Mouse (Mus musculus): ENCODE data around the gene Otud1. TPM values are rescaled to one million over a fixed set of nuclear protein-coding genes. Genes with fewer than 3 reads are reported as not detected.

Otud1 gene
- polyA plus RNA-seq, 1 experiment from 2014 or later, result 0.80 TPM

DNA sequence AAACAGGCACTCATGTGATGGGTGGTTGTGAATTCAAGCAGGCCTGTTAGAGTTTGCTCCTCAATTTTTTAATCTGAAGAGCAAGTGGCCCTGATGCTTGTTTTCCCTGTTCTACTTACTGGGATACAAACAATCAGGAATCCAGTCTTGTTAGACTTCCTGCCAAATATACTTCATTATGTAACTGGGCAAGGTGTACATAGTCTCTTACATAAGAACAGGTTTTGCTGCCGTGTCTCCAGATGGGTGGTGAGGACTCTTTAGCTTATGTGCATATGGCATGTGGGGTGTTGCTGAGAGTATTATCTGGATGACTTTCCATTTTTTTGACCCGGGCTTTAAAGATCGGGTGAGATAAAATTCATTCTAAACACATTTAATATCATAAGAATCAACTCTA, 43.8 kb downstream of the Otud1 start:
- no peaks in the 10 kb centered on the region for H3K9me3 ChIP-seq (ENCODE audit: control insufficient read depth, low read length)
- H3K4me2 ChIP-seq (ENCODE audit: low read depth, low read length, severe bottlenecking), result no peak overlapping the region
- no peak overlapping the region for H3K9ac ChIP-seq (ENCODE audit: low read length)
- H3K27me3 ChIP-seq (ENCODE audit: control insufficient read depth, insufficient read depth, low read length), result no peaks in the 10 kb centered on the region
- 94% methylated on average over 3 of the region's 3 CpGs for WGBS
- no peak overlapping the region for H3K4me3 ChIP-seq (ENCODE audit: low read depth, low read length)
- ATAC-seq (replicated peaks; ENCODE audit: low FRiP score) (no peak), DNase-seq (ENCODE audit: low spot score) (no peak)
- no peak overlapping the region for H3K27ac ChIP-seq (ENCODE audit: low read depth, low read length)
- no peaks in the 10 kb centered on the region for H3K36me3 ChIP-seq (ENCODE audit: control insufficient read depth, insufficient read depth, low read length)
- H3K4me1 ChIP-seq (replicated peaks; ENCODE audit: control insufficient read depth, insufficient read depth, low read length), result no peaks in the 10 kb centered on the region

DNA sequence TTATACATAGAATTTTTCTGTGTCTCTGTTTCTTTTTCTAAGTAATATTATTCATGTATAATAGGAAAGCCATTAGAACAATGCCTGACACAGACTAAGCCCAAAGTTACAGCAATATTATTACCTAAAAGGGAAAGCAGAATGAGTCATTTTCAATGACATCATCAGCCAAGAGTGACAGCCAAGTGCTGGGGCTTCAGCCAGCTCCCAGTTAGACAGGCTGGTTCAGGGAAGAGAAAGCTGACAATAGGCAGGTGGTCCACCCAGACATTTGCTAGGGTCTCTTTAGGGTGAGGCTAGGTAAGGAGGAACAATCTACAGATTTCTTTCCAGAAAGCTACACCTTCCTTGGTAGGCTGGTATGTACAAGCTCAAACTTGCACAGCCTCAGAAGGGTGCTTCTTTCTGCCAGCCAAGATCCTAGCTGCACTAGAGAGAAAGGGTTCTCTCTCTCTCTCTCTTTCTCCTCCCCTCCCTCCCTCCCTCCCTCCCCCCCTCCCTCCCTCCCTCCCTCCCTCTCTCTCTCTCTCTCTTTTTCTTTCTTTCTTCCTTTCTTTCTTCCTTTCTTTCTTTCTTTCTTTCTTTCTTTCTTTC, 45.6 kb downstream of the Otud1 start:
- Histone ChIP-seq H3K27me3 (ENCODE audit: control insufficient read depth, insufficient read depth, low read length) (no peaks in the 10 kb centered on the region), H3K9ac (ENCODE audit: low read length) (no peak overlapping the region), H3K36me3 (ENCODE audit: control insufficient read depth, insufficient read depth, low read length) (no peaks in the 10 kb centered on the region), H3K4me2 (ENCODE audit: low read depth, low read length, severe bottlenecking) (no peak overlapping the region), H3K27ac (ENCODE audit: low read depth, low read length) (no peak overlapping the region), H3K4me1 (replicated peaks; ENCODE audit: control insufficient read depth, insufficient read depth, low read length) (no peaks in the 10 kb centered on the region), H3K9me3 (ENCODE audit: control insufficient read depth, low read length) (no peaks in the 10 kb centered on the region), H3K4me3 (ENCODE audit: low read depth, low read length) (no peak overlapping the region)
- DNase-seq (ENCODE audit: low spot score) (no peak), ATAC-seq (replicated peaks; ENCODE audit: low FRiP score) (no peak)

DNA sequence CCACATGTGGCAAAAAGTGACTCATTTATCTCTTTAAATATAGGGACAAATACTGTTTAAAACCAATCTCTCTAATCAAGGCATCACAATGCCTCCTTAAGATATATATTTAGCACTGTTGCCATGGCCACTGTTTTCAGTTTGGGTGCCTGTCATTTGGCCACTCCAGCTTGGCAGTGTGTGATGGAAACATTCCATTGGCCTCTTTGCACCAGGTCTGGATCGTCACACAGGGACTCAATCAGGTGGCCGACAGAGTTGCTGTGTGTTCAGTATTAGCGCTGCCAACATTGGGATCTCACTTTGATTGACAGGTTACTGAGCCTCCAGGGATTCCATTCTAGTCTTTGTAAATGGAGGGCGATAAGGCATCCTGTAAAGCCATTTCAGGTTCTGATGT, 46.1 kb downstream of the Otud1 start:
- no peak for ATAC-seq (replicated peaks; ENCODE audit: low FRiP score)
- H3K36me3 ChIP-seq (ENCODE audit: control insufficient read depth, insufficient read depth, low read length), result no peaks in the 10 kb centered on the region
- H3K27me3 ChIP-seq (ENCODE audit: control insufficient read depth, insufficient read depth, low read length), result no peaks in the 10 kb centered on the region
- H3K4me2 ChIP-seq (ENCODE audit: low read depth, low read length, severe bottlenecking), result no peak overlapping the region
- no peaks in the 10 kb centered on the region for H3K9me3 ChIP-seq (ENCODE audit: control insufficient read depth, low read length)
- H3K4me3 ChIP-seq (ENCODE audit: low read depth, low read length), result no peak overlapping the region
- H3K4me1 ChIP-seq (replicated peaks; ENCODE audit: control insufficient read depth, insufficient read depth, low read length), result no peaks in the 10 kb centered on the region
- 63% methylated on average over 4 of the region's 4 CpGs for WGBS
- no peak for DNase-seq (ENCODE audit: low spot score)
- no peak overlapping the region for H3K9ac ChIP-seq (ENCODE audit: low read length)
- H3K27ac ChIP-seq (ENCODE audit: low read depth, low read length), result no peak overlapping the region

DNA sequence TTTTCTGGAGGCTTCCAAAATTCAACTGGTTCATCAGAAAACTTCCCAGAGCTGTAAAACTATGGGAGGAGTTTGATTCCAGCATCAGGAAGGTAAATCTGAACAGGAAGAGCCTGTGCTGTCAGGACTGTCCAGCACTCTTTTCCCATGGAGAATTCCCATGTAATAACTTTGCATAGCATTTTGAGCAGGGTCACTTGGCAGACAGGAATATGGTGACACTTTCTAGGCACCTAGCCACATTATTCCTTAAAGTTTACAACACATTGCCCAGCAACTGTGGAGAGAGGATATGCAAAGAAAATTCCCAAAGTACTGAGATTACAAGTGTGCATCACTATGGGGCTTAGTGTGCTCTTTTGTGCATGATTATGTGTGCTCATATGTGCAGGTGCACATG, 46.7 kb downstream of the Otud1 start:
- Histone ChIP-seq H3K9ac (ENCODE audit: low read length) (no peak overlapping the region), H3K27ac (ENCODE audit: low read depth, low read length) (no peak overlapping the region), H3K36me3 (ENCODE audit: control insufficient read depth, insufficient read depth, low read length) (no peaks in the 10 kb centered on the region), H3K9me3 (ENCODE audit: control insufficient read depth, low read length) (no peaks in the 10 kb centered on the region), H3K4me2 (ENCODE audit: low read depth, low read length, severe bottlenecking) (no peak overlapping the region), H3K4me1 (replicated peaks; ENCODE audit: control insufficient read depth, insufficient read depth, low read length) (no peaks in the 10 kb centered on the region), H3K4me3 (ENCODE audit: low read depth, low read length) (no peak overlapping the region), H3K27me3 (ENCODE audit: control insufficient read depth, insufficient read depth, low read length) (no peaks in the 10 kb centered on the region)
- ATAC-seq (replicated peaks; ENCODE audit: low FRiP score), result no peak
- no peak for DNase-seq (ENCODE audit: low spot score)

DNA sequence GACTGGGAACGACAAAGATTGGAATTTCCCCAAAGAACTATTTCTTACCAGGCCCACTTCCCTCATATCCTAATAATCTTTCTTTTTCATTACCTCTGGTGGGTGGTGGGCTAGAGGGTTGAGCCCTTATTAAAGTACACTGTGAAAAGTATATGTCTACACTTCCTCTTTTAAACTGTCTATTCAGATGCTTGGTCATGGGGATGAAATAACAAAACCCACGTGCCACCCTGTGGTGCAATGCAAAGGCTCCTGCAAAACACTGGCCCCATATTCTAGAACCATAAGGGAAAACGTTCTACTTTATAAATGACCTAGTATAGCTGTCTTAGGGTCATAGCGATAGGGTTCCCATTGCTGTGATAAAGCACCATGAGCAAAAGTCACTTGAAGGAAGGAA, 49.3 kb downstream of the Otud1 start:
- no peak overlapping the region for H3K27ac ChIP-seq (ENCODE audit: low read depth, low read length)
- H3K4me3 ChIP-seq (ENCODE audit: low read depth, low read length), result no peak overlapping the region
- no peak overlapping the region for H3K9ac ChIP-seq (ENCODE audit: low read length)
- no peaks in the 10 kb centered on the region for H3K9me3 ChIP-seq (ENCODE audit: control insufficient read depth, low read length)
- 87% methylated on average over 4 of the region's 4 CpGs for WGBS
- H3K36me3 ChIP-seq (ENCODE audit: control insufficient read depth, insufficient read depth, low read length), result no peaks in the 10 kb centered on the region
- ATAC-seq (replicated peaks; ENCODE audit: low FRiP score) (no peak), DNase-seq (ENCODE audit: low spot score) (no peak)
- H3K27me3 ChIP-seq (ENCODE audit: control insufficient read depth, insufficient read depth, low read length), result no peaks in the 10 kb centered on the region
- H3K4me1 ChIP-seq (replicated peaks; ENCODE audit: control insufficient read depth, insufficient read depth, low read length), result no peaks in the 10 kb centered on the region
- H3K4me2 ChIP-seq (ENCODE audit: low read depth, low read length, severe bottlenecking), result no peak overlapping the region

Other genes starting within 250 kb of the Otud1 start
- gene Ptf1a, start 212.1 kb upstream of the Otud1 start, polyA plus RNA-seq (2014; fragmentation: Nextera tagmentation; extraction: Ambion mirVana), result 0.17 TPM in 1 of 2 replicates, not detected in the other
- not detected in 2 replicates for gene 4921504E06Rik, start 103.8 kb upstream of the Otud1 start, polyA plus RNA-seq (2014; fragmentation: Nextera tagmentation; extraction: Ambion mirVana)

Data from forebrain, embryonic 11.5 days (tissue).